Mouse (Mus musculus): ENCODE data around the gene 4931414P19Rik. TPM values are rescaled to one million over a fixed set of nuclear protein-coding genes. Genes with fewer than 3 reads are reported as not detected.
A peak's percentile ranks its signal among the peaks of the same experiment; 100 is the strongest.

4931414P19Rik gene
- polyA plus RNA-seq, 1 experiment: 2.1 TPM

DNA sequence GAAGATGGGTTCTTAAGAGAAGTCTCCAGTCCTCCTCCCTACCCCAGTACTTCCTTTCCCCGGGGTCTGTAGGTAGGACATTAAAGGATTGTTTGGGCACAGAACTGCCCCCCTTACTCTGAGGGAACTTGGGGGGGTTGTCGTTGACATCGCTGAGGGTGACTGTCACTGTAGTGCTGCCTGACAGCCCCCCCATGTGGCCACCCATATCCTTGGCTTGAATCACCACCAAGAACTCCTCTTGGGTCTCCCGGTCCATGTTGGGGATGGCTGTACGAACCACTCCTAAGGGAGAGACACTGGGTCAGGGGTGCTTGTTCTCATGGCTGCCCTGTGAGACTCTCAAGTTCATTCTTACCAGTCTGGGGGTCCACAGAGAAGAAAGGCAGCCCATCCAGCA, 32.4 kb upstream of the 4931414P19Rik start:
- Histone ChIP-seq H3K27ac (ENCODE audit: control insufficient read depth, insufficient read depth, low read depth, low read length) (no peak overlapping the region), H3K4me3 (ENCODE audit: control insufficient read depth, low read depth, low read length) (no peak overlapping the region), H3K27me3 (ENCODE audit: control insufficient read depth, insufficient read depth, low read length) (no peaks in the 10 kb centered on the region), H3K4me1 (ENCODE audit: control insufficient read depth, insufficient read depth, low read length) (peaks cover 16% of the 10 kb centered on the region), H3K36me3 (ENCODE audit: control insufficient read depth, insufficient read depth, low read length) (no peaks in the 10 kb centered on the region)
- no peak for TF ChIP-seq POLR2A (IDR thresholded peaks at IDR 0.05; ENCODE audit: control insufficient read depth, low read depth, low read length)
- TF ChIP-seq CTCF (IDR thresholded peaks at IDR 0.05; ENCODE audit: control insufficient read depth, insufficient read depth, insufficient replicate concordance, low read depth, low read length): no peak

DNA sequence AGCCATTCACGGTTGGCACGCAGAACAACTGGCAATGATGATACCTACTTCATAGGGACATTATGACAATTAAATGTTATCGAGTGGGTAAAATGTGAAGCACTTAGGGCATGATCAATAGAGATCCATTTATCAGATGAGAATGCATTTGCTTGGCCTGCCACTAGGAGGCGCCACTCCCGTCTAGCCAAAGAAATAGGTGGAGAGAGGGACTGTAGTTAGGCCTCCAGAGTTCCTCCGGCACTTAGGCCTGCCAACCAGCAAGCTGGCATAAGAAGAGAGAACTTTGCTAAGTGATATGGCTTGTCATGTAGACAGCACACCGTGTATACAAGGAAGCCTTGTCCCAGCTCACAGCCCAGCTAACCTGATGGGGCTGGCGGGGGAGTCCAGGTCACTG, 31.2 kb upstream of the 4931414P19Rik start:
- TF ChIP-seq POLR2A (IDR thresholded peaks at IDR 0.05; ENCODE audit: control insufficient read depth, low read depth, low read length): no peak
- peak; percentile 89 for TF ChIP-seq CTCF (IDR thresholded peaks at IDR 0.05; ENCODE audit: control insufficient read depth, insufficient read depth, insufficient replicate concordance, low read depth, low read length)
- Histone ChIP-seq H3K27me3 (ENCODE audit: control insufficient read depth, insufficient read depth, low read length) (no peaks in the 10 kb centered on the region), H3K4me1 (ENCODE audit: control insufficient read depth, insufficient read depth, low read length) (peaks cover 15% of the 10 kb centered on the region), H3K4me3 (ENCODE audit: control insufficient read depth, low read depth, low read length) (no peak overlapping the region), H3K27ac (ENCODE audit: control insufficient read depth, insufficient read depth, low read depth, low read length) (no peak overlapping the region), H3K36me3 (ENCODE audit: control insufficient read depth, insufficient read depth, low read length) (no peaks in the 10 kb centered on the region)

DNA sequence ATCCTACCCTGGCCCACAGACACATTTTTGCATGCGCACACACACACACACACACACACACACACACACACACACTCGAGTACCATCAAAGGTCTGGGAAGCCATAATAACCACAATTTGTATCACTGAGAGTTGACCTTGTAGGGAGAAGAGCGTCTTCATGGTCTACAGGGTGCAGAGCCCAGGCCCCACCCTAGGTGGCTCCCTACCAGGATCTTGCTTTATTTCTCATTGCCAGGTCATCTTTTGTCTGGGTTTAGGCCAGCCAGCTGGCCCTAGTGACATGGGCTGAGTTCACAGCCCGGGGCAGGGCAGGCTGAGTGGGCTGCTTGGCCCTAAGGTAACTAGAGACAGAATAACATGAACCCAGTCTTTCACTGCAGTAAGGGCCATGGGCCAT, 28.4 kb upstream of the 4931414P19Rik start:
- Histone ChIP-seq H3K4me1 (ENCODE audit: control insufficient read depth, insufficient read depth, low read length) (peaks cover 12% of the 10 kb centered on the region), H3K4me3 (ENCODE audit: control insufficient read depth, low read depth, low read length) (no peak overlapping the region), H3K27me3 (ENCODE audit: control insufficient read depth, insufficient read depth, low read length) (no peaks in the 10 kb centered on the region), H3K36me3 (ENCODE audit: control insufficient read depth, insufficient read depth, low read length) (no peaks in the 10 kb centered on the region), H3K27ac (ENCODE audit: control insufficient read depth, insufficient read depth, low read depth, low read length) (no peak overlapping the region)
- TF ChIP-seq CTCF (IDR thresholded peaks at IDR 0.05; ENCODE audit: control insufficient read depth, insufficient read depth, insufficient replicate concordance, low read depth, low read length): no peak; the same call in 1 of the 2 replicates
- TF ChIP-seq POLR2A (IDR thresholded peaks at IDR 0.05; ENCODE audit: control insufficient read depth, low read depth, low read length): no peak

DNA sequence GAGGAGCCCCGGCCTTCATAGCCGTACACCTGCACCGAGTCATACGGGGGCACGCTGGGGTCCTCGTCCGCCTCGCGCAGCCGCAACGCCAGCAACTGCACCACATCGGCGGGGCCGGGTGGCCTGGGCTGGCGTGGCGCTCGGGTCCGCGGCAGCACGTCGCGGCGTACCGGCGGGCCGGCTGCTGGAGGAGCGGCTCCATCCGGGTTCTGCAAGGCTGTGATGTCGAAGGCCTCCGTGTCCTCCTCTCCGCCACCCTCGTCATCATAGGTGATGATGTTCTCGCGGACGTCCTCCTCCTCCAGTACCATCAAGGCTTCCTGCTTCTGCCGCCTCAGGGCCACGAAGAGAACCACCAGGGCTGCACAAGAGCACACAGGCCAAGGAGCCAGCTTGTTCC, 26.5 kb upstream of the 4931414P19Rik start:
- Histone ChIP-seq H3K4me1 (ENCODE audit: control insufficient read depth, insufficient read depth, low read length) (peaks cover 12% of the 10 kb centered on the region), H3K27me3 (ENCODE audit: control insufficient read depth, insufficient read depth, low read length) (no peaks in the 10 kb centered on the region), H3K36me3 (ENCODE audit: control insufficient read depth, insufficient read depth, low read length) (no peaks in the 10 kb centered on the region), H3K4me3 (ENCODE audit: control insufficient read depth, low read depth, low read length) (peak overlapping the region; percentile 82), H3K27ac (ENCODE audit: control insufficient read depth, insufficient read depth, low read depth, low read length) (no peak overlapping the region)
- peak; percentile 34; the same call in 1 of the 2 replicates for TF ChIP-seq POLR2A (IDR thresholded peaks at IDR 0.05; ENCODE audit: control insufficient read depth, low read depth, low read length)
- TF ChIP-seq CTCF (IDR thresholded peaks at IDR 0.05; ENCODE audit: control insufficient read depth, insufficient read depth, insufficient replicate concordance, low read depth, low read length): no peak

DNA sequence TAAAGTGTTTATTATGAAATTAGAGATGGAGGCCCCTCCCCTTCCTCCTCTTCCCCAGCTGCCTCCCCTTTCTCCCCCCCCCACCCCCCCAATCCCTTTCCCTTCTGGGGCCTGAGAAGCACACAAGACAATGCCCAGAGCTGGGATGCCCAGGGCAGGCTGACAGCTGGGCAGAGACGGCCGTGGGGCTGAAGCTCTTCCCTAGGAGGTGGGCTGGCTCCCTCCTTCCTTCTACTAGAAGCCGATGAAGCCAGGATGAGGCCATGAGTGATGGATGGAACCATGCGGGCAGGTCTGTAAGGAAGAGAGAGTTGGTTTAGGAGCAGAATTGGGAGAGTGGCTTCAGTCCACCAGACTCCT, 25.4 kb upstream of the 4931414P19Rik start:
- TF ChIP-seq POLR2A (IDR thresholded peaks at IDR 0.05; ENCODE audit: control insufficient read depth, low read depth, low read length) (no peak), CTCF (IDR thresholded peaks at IDR 0.05; ENCODE audit: control insufficient read depth, insufficient read depth, insufficient replicate concordance, low read depth, low read length) (no peak)
- peaks cover 12% of the 10 kb centered on the region for H3K4me1 ChIP-seq (ENCODE audit: control insufficient read depth, insufficient read depth, low read length)
- peak overlapping the region; percentile 82 for H3K4me3 ChIP-seq (ENCODE audit: control insufficient read depth, low read depth, low read length)
- no peak overlapping the region for H3K27ac ChIP-seq (ENCODE audit: control insufficient read depth, insufficient read depth, low read depth, low read length)
- no peaks in the 10 kb centered on the region for H3K36me3 ChIP-seq (ENCODE audit: control insufficient read depth, insufficient read depth, low read length)
- H3K27me3 ChIP-seq (ENCODE audit: control insufficient read depth, insufficient read depth, low read length): no peaks in the 10 kb centered on the region

DNA sequence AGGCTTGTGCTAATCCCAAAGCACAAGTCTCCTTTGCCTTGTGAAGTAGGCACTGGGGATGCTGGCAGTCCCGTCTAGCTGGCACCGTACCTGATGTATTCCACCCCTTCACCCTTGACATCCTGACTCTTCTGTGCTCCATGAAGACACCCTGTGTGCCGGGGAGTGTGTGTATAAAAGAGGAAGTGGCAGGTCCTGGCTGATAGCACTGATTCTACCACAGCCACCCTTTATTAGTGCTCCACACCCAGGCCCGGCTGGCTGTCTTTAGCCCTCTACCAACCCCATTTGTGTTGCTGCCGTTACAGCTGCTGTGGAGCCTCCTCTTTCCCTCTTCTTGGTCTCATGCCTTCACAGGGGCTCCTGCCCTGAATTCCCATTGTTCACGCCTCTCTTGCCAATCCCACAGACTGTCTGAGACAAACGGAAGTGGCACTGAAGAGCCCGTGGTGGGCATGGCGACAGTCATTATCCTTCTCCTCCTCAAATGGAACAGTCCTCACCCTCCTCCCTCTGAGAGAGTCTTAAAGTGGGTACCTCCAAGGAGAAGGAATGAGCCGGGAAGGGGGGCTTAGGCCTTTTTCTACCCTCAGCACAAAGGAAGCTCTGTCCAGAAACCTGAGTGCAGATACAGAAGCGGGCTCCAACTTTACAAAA, 24.9 kb upstream of the 4931414P19Rik start:
- Histone ChIP-seq H3K4me3 (ENCODE audit: control insufficient read depth, low read depth, low read length) (no peak overlapping the region), H3K27ac (ENCODE audit: control insufficient read depth, insufficient read depth, low read depth, low read length) (no peak overlapping the region), H3K36me3 (ENCODE audit: control insufficient read depth, insufficient read depth, low read length) (no peaks in the 10 kb centered on the region), H3K4me1 (ENCODE audit: control insufficient read depth, insufficient read depth, low read length) (peaks cover 12% of the 10 kb centered on the region), H3K27me3 (ENCODE audit: control insufficient read depth, insufficient read depth, low read length) (no peaks in the 10 kb centered on the region)
- TF ChIP-seq CTCF (IDR thresholded peaks at IDR 0.05; ENCODE audit: control insufficient read depth, insufficient read depth, insufficient replicate concordance, low read depth, low read length) (no peak), POLR2A (IDR thresholded peaks at IDR 0.05; ENCODE audit: control insufficient read depth, low read depth, low read length) (no peak)

DNA sequence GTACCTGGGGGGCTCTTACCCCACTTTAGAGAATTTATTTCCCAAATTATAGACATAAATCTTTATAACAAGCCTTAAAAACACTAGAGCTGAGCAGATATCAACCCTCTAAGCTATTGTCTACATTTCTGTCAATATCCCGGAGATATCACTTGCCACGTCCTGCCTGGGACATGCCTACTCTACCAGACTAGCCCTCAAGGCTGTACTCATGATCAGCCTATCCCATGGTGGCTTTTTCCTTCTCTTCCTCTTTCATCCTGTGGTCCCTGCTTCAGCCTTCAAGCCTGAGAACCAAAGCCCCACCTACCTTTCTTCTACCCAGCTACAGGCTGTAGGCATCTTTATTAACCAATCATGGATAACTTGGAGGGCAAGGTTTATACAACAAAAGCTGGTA, 24.0 kb upstream of the 4931414P19Rik start:
- H3K4me1 ChIP-seq (ENCODE audit: control insufficient read depth, insufficient read depth, low read length): peaks cover 12% of the 10 kb centered on the region
- H3K27me3 ChIP-seq (ENCODE audit: control insufficient read depth, insufficient read depth, low read length): no peaks in the 10 kb centered on the region
- TF ChIP-seq POLR2A (IDR thresholded peaks at IDR 0.05; ENCODE audit: control insufficient read depth, low read depth, low read length) (no peak), CTCF (IDR thresholded peaks at IDR 0.05; ENCODE audit: control insufficient read depth, insufficient read depth, insufficient replicate concordance, low read depth, low read length) (no peak)
- H3K4me3 ChIP-seq (ENCODE audit: control insufficient read depth, low read depth, low read length): no peak overlapping the region
- no peaks in the 10 kb centered on the region for H3K36me3 ChIP-seq (ENCODE audit: control insufficient read depth, insufficient read depth, low read length)
- H3K27ac ChIP-seq (ENCODE audit: control insufficient read depth, insufficient read depth, low read depth, low read length): no peak overlapping the region

Measured in testis, adult 2 months (tissue).